Mouse (Mus musculus) midbrain, postnatal 0 days (tissue): Measurements from ENCODE around the gene Top2a. TPM values are rescaled to one million over a fixed set of nuclear protein-coding genes. Genes with fewer than 3 reads are reported as not detected.

Experiments
- ATAC-seq: fragments of 200-750 bp; cut with Nextera tagmentation; 2 replicates; pipeline ENCODE4 v1.8.0; 2017; ENCODE audit warnings: moderate number of reproducible peaks, mild to moderate bottlenecking, moderate TSS enrichment, moderate library complexity; ENCODE audit not compliant: low FRiP score
- DNase-seq: peaks from one replicate; pipeline ENCODE4 v3.0.0-alpha.2; 2015; ENCODE audit warnings: low spot score
- H3K27ac ChIP-seq: fragments of 300-500 bp; sonication (generic); 2 replicates; pipeline ENCODE4 v1.5.1; 2014; ENCODE audit warnings: low read depth, mild to moderate bottlenecking, low read length, mixed read lengths
- H3K27me3 ChIP-seq: fragments of 300-500 bp; sonication (generic); 2 replicates; pipeline ENCODE4 v1.6.1; 2014; ENCODE audit warnings: low read length, control low read depth, mixed read lengths; ENCODE audit not compliant: insufficient read depth
- H3K36me3 ChIP-seq: fragments of 300-500 bp; sonication (generic); 2 replicates; pipeline ENCODE4 v1.6.1; 2014; ENCODE audit warnings: low read length, control low read depth, mixed read lengths; ENCODE audit not compliant: insufficient read depth
- H3K4me1 ChIP-seq: fragments of 300-500 bp; sonication (generic); 2 replicates; pipeline ENCODE4 v1.6.1; 2014; ENCODE audit warnings: mild to moderate bottlenecking, control low read depth, antibody characterized with exemption, low read length, mixed read lengths; ENCODE audit not compliant: insufficient read depth
- H3K4me2 ChIP-seq: fragments of 300-500 bp; sonication (generic); 2 replicates; pipeline ENCODE4 v1.6.1; 2014; ENCODE audit warnings: low read depth, mild to moderate bottlenecking, low read length, mixed read lengths; ENCODE audit not compliant: poor library complexity, severe bottlenecking
- H3K4me3 ChIP-seq: fragments of 300-500 bp; sonication (generic); 2 replicates; pipeline ENCODE4 v1.5.1; 2014; ENCODE audit warnings: low read depth, mild to moderate bottlenecking, low read length, moderate library complexity
- H3K9ac ChIP-seq: fragments of 300-500 bp; sonication (generic); replicated peaks from 2 replicates; pipeline ENCODE4 v1.6.1; 2014; ENCODE audit warnings: mild to moderate bottlenecking, low read length, moderate library complexity, mixed read lengths; ENCODE audit not compliant: poor library complexity, severe bottlenecking
- H3K9me3 ChIP-seq: fragments of 300-500 bp; sonication (generic); 2 replicates; pipeline ENCODE4 v1.6.1; 2016; ENCODE audit warnings: low read length, control low read depth
- CTCF ChIP-seq: IDR thresholded peaks from 2 replicates; pipeline ENCODE4 v1.5.1; 2016; ENCODE audit warnings: antibody characterized with exemption, mild to moderate bottlenecking
- WGBS: fragments of 180-500 bp; shearing (Covaris S2); extraction: QIAGEN DNeasy Blood & Tissue Kit; methylation state at CpG from one replicate; pipeline ENCODE4 v1.1.7; 2014; 5-methylcytosine and 5-hydroxymethylcytosine counted together
- polyA plus RNA-seq: library from polyadenylated mRNA; unstranded; fragments of >200 nt; fragmentation: Nextera tagmentation; extraction: Ambion mirVana; gene quantifications from 2 replicates; pipeline ENCODE4 v1.2.1, GENCODE M21; 2015
- total RNA-seq: library from RNA; depleted of rRNA; stranded (reverse); fragments of >200 nt; gene quantifications from 2 replicates; pipeline ENCODE4 v1.2.3, GENCODE M21; 2014

Gene Top2a
- total and polyA plus RNA-seq, 2 experiments from 2014 or later, result 10.0 to 21.1 TPM

- peaks cover 20% of the 10 kb centered on the region for H3K36me3 ChIP-seq
- H3K9me3 ChIP-seq, result no peaks in the 10 kb centered on the region
- H3K4me1 ChIP-seq, result peaks cover 11% of the 10 kb centered on the region
- H3K27me3 ChIP-seq, result no peaks in the 10 kb centered on the region
- peak overlapping the region; percentile 32; the same call in 1 of the 2 replicates for H3K27ac ChIP-seq
- no peak for TF ChIP-seq CTCF
- no peak overlapping the region for H3K9ac ChIP-seq
- ATAC-seq (no peak), DNase-seq (peak; percentile 73)
- no peak overlapping the region for H3K4me2 ChIP-seq
- H3K4me3 ChIP-seq, result no peak overlapping the region
- 62% methylated on average over 23 of the region's 23 CpGs for WGBS
Measured at GRCm38 (mm10) chr11:98971316-98972031, 52.5 kb downstream of the Top2a start.

- DNase-seq, result no peak
- Histone ChIP-seq H3K4me3 (no peak overlapping the region), H3K9me3 (no peaks in the 10 kb centered on the region), H3K4me1 (peaks cover 11% of the 10 kb centered on the region), H3K27me3 (no peaks in the 10 kb centered on the region), H3K27ac (no peak overlapping the region), H3K4me2 (no peak overlapping the region), H3K9ac (no peak overlapping the region), H3K36me3 (peaks cover 20% of the 10 kb centered on the region)
- no peak for TF ChIP-seq CTCF
- ATAC-seq, result no peak
- 66% methylated on average over 29 of the region's 29 CpGs for WGBS
Measured at GRCm38 (mm10) chr11:98970191-98970925, 53.6 kb downstream of the Top2a start.

GRCm38 (mm10) chr11:98969496-98969927, 54.5 kb downstream of the Top2a start:
- Histone ChIP-seq H3K9me3 (no peaks in the 10 kb centered on the region), H3K4me3 (no peak overlapping the region), H3K4me2 (peak overlapping the region; percentile 21), H3K27me3 (no peaks in the 10 kb centered on the region), H3K4me1 (peaks cover 16% of the 10 kb centered on the region), H3K9ac (0 out of 2 replicates have a peak overlapping the region, but pooled peaks have one; percentile 15), H3K36me3 (peaks cover 20% of the 10 kb centered on the region), H3K27ac (peak overlapping the region; percentile 14; the same call in 1 of the 2 replicates)
- ATAC-seq (peak; percentile 15; the same call in 1 of the 2 replicates), DNase-seq (peak; percentile 79)
- TF ChIP-seq CTCF, result no peak
- 22% methylated on average over 14 of the region's 17 CpGs for WGBS

GRCm38 (mm10) chr11:98968716-98969495, 55.1 kb downstream of the Top2a start:
- no peak overlapping the region for H3K4me3 ChIP-seq
- WGBS, result 5% methylated on average over 20 of the region's 20 CpGs

GRCm38 (mm10) chr11:98968079-98968478, 55.9 kb downstream of the Top2a start:
- peaks cover 9% of the 10 kb centered on the region for H3K36me3 ChIP-seq
- TF ChIP-seq CTCF, result no peak
- H3K4me2 ChIP-seq, result no peak overlapping the region
- DNase-seq (no peak), ATAC-seq (no peak)
- H3K9me3 ChIP-seq, result no peaks in the 10 kb centered on the region
- H3K4me3 ChIP-seq, result no peak overlapping the region
- no peaks in the 10 kb centered on the region for H3K27me3 ChIP-seq
- no peak overlapping the region for H3K9ac ChIP-seq
- H3K27ac ChIP-seq, result no peak overlapping the region
- WGBS, result 66% methylated on average over 16 of the region's 16 CpGs
- H3K4me1 ChIP-seq, result peaks cover 26% of the 10 kb centered on the region

More at GRCm38 (mm10) chr11:98968716-98969495, 55.1 kb downstream of the Top2a start:
- peak; percentile 63 for DNase-seq
- ATAC-seq, result no peak
- Histone ChIP-seq H3K4me1 (peaks cover 18% of the 10 kb centered on the region), H3K9me3 (no peaks in the 10 kb centered on the region), H3K4me2 (peak overlapping the region; percentile 21; the same call in 1 of the 2 replicates), H3K27me3 (no peaks in the 10 kb centered on the region), H3K9ac (0 out of 2 replicates have a peak overlapping the region, but pooled peaks have one; percentile 15), H3K36me3 (peaks cover 17% of the 10 kb centered on the region), H3K27ac (no peak overlapping the region)
- no peak for TF ChIP-seq CTCF
